Mouse (Mus musculus) heart, adult 2 months (tissue): ENCODE data around the gene Sec14l1.

ENCODE experiments used
- CTCF ChIP-seq: fragments of 200-600 bp; IDR thresholded peaks from 2 replicates; pipeline ENCODE4 v1.8.1; 2022; ENCODE audit warnings: antibody characterized with exemption, mild to moderate bottlenecking, moderate library complexity
- EP300 ChIP-seq: fragments of 200-500 bp; IDR thresholded peaks from 2 replicates; pipeline ENCODE4 v1.6.1; 2011; ENCODE audit warnings: low read depth, low read length, control low read depth; ENCODE audit not compliant: insufficient read depth
- POLR2A ChIP-seq: fragments of 200-500 bp; IDR thresholded peaks from 2 replicates; pipeline ENCODE4 v1.6.1; 2011; ENCODE audit warnings: mild to moderate bottlenecking, low read depth, low read length, control low read depth; ENCODE audit not compliant: insufficient read depth

GRCm38 (mm10) chr11:117115346-117116219, 615 bp downstream of the Sec14l1 start:
- no peak for TF ChIP-seq CTCF
- no peak for TF ChIP-seq POLR2A
- TF ChIP-seq EP300, result no peak
